Comparison of ENCODE assay signal across 22 mouse cellular contexts in genomic region chr11:107772002-107772401, GRCm38 (mm10). TPM values are rescaled to one million over a fixed set of nuclear protein-coding genes. Genes with fewer than 3 reads are reported as not detected.
DNase-seq lines count a peak whose midpoint lies in the region; ATAC-seq lines count a peak whose summit lies in the region.
"Had no signal": no experiment of that assay in that cellular context is flagged by ENCODE, and none has a peak within 500 bp of the region (broad histone marks: within the 10 kb centered on the region; RNA-seq: fewer than 3 reads in every experiment).

No protein-coding gene starts in this region.

- H3K27ac ChIP-seq in kidney, embryonic 16.5 days (ENCODE audit: low read length) = no peak overlapping the region
- H3K27ac ChIP-seq: limb, embryonic 12.5 days; liver, embryonic 12.5 days; midbrain, embryonic 13.5 days had no signal

- no peak overlapping the region for H3K4me2 ChIP-seq in kidney, embryonic 16.5 days (replicated peaks; ENCODE audit: low read depth, low read length)
- H3K4me2 ChIP-seq: heart, embryonic 12.5 days; limb, embryonic 12.5 days; liver, embryonic 12.5 days; midbrain, embryonic 13.5 days had no signal

- peaks cover 17% of the 10 kb centered on the region for H3K4me1 ChIP-seq in kidney, embryonic 16.5 days (ENCODE audit: insufficient read depth, low read length)
- H3K4me1 ChIP-seq: liver, embryonic 12.5 days had no signal

- no peak overlapping the region for H3K4me3 ChIP-seq in kidney, embryonic 16.5 days (ENCODE audit: low read length)
- H3K4me3 ChIP-seq: heart, embryonic 12.5 days; limb, embryonic 12.5 days; liver, embryonic 12.5 days; midbrain, embryonic 13.5 days had no signal

- ATAC-seq in kidney, embryonic 16.5 days (ENCODE audit: low FRiP score, low TSS enrichment) = no peak
- no peak for ATAC-seq in granulocyte monocyte progenitor cell, adult 5-6 weeks (replicated peaks; ENCODE audit: poor library complexity, severe bottlenecking)
- ATAC-seq: activated CD4-positive, CD25-positive, alpha-beta regulatory T cell, adult 4 months; forebrain, postnatal 0 days; liver, embryonic 12.5 days; midbrain, embryonic 13.5 days had no signal

- H3K9me3 ChIP-seq in kidney, embryonic 16.5 days (ENCODE audit: low read length) = no peaks in the 10 kb centered on the region
- H3K9me3 ChIP-seq: heart, embryonic 12.5 days; limb, embryonic 12.5 days; liver, embryonic 12.5 days; midbrain, embryonic 13.5 days had no signal

- H3K27me3 ChIP-seq in kidney, embryonic 16.5 days (ENCODE audit: insufficient read depth, low read length) = no peaks in the 10 kb centered on the region
- H3K27me3 ChIP-seq: liver, embryonic 12.5 days; midbrain, embryonic 13.5 days had no signal

- DNase-seq in kidney, adult 11 months = peak; percentile 47
- DNase-seq in 416B (ENCODE audit: low read depth) = peak; percentile 14
- DNase-seq in Muller cell, postnatal 12 days (ENCODE audit: inconsistent ontology term) = peak; percentile 87
- peak; percentile 35 to 55 for DNase-seq in kidney, adult 8-10 months
- DNase-seq in gastrocnemius, postnatal 4 days (ENCODE audit: low spot score in 2 of 2) = no peak
- no peak for DNase-seq in lung, postnatal 36 days
- DNase-seq: cerebellum, adult 11 months; cerebellum, postnatal 14 days; forebrain, postnatal 0 days; heart, postnatal 14 days; right cerebral cortex, postnatal 25 days; thymus, postnatal 36 days had no signal

- WGBS in kidney, embryonic 16.5 days = 71% methylated on average over 6 of the region's 6 CpGs

- no peaks in the 10 kb centered on the region for H3K36me3 ChIP-seq in kidney, embryonic 16.5 days (ENCODE audit: insufficient read depth, low read length)
- H3K36me3 ChIP-seq: heart, embryonic 12.5 days; limb, embryonic 12.5 days; liver, embryonic 12.5 days had no signal

- H3K9ac ChIP-seq in kidney, embryonic 16.5 days (replicated peaks; ENCODE audit: low read length) = no peak overlapping the region
- H3K9ac ChIP-seq: forebrain, postnatal 0 days; heart, embryonic 12.5 days; limb, embryonic 12.5 days; liver, embryonic 12.5 days; midbrain, embryonic 13.5 days had no signal

RNA-seq across cellular contexts. Expression of gene Cacng4, which starts 22.4 kb away (rescaled TPM):
- polyA plus RNA-seq in kidney, embryonic 16.5 days (2015; fragmentation: Nextera tagmentation; extraction: Ambion mirVana) = 2.3 and 2.5 TPM in 2 replicates
- 1 to 10 TPM in 1 of 2 experiments, under 1 TPM in 1; 0.96 to 1.2 TPM for total RNA-seq in gastrocnemius, postnatal 4 days (2021)
- not detected in 2 replicates for total RNA-seq in granulocyte monocyte progenitor cell, adult 5-6 weeks (2014; fragmentation: Nextera tagmentation)
- total RNA-seq in granulocyte monocyte progenitor cell, adult 5-6 weeks (2017) = not detected in 2 replicates
- total RNA-seq: gastrocnemius, adult 18-20 months; megakaryocyte progenitor cell, adult 5-6 weeks had no signal
- polyA plus RNA-seq: activated CD4-positive, CD25-positive, alpha-beta regulatory T cell, adult 4 months had no signal

RNA-seq across cellular contexts. Expression of gene Cacng1, which starts 55.7 kb away (rescaled TPM):
- 0.95 and 1.3 TPM in 2 replicates for polyA plus RNA-seq in kidney, embryonic 16.5 days (2015; fragmentation: Nextera tagmentation; extraction: Ambion mirVana)
- 100 to 1,000 TPM; 398 to 455 TPM for total RNA-seq in gastrocnemius, postnatal 4 days (2021)
- not detected in 2 replicates for total RNA-seq in granulocyte monocyte progenitor cell, adult 5-6 weeks (2014; fragmentation: Nextera tagmentation)
- total RNA-seq in granulocyte monocyte progenitor cell, adult 5-6 weeks (2017) = not detected in 2 replicates
- total RNA-seq: heart, postnatal 14 days; megakaryocyte progenitor cell, adult 5-6 weeks had no signal
- polyA plus RNA-seq: activated CD4-positive, CD25-positive, alpha-beta regulatory T cell, adult 4 months; heart, embryonic 12.5 days; liver, embryonic 12.5 days; stomach, embryonic 14.5 days had no signal

Comparison
In these comparisons a context has a peak if more than half of its experiments do, and no peak if none do; other contexts are left out.
1. DNase-seq: peak in kidney, adult 11 months (single experiment), 416B (single experiment), Muller cell, postnatal 12 days (single experiment) and kidney, adult 8-10 months (2 of 2); none in gastrocnemius, postnatal 4 days (0 of 2) and lung, postnatal 36 days (single experiment).
2. RNA of gene Cacng1, which starts 55.7 kb away (total RNA-seq): 398 to 455 TPM in gastrocnemius, postnatal 4 days; not detected in granulocyte monocyte progenitor cell, adult 5-6 weeks; every median in the first group is over 100 times any median in the second.